Mouse (Mus musculus) intestine, embryonic 15.5 days (tissue): ENCODE measurements around the gene Acad12. TPM values are rescaled to one million over a fixed set of nuclear protein-coding genes. Genes with fewer than 3 reads are reported as not detected.

Source experiments
- ATAC-seq: fragments of 200-750 bp; cut with Nextera tagmentation; 2 replicates; pipeline ENCODE4 v1.8.0; 2017; ENCODE audit warnings: moderate TSS enrichment, moderate library complexity
- H3K27ac ChIP-seq: fragments of 300-500 bp; sonication (generic); 2 replicates; pipeline ENCODE4 v1.5.1; 2015; ENCODE audit warnings: mild to moderate bottlenecking, inconsistent platforms
- H3K27me3 ChIP-seq: fragments of 300-500 bp; sonication (generic); replicated peaks from 2 replicates; pipeline ENCODE4 v1.6.1; 2015; ENCODE audit warnings: inconsistent platforms
- H3K36me3 ChIP-seq: fragments of 300-500 bp; sonication (generic); 2 replicates; pipeline ENCODE4 v1.6.1; 2015; ENCODE audit warnings: inconsistent platforms
- H3K4me1 ChIP-seq: fragments of 300-500 bp; sonication (generic); replicated peaks from 2 replicates; pipeline ENCODE4 v1.6.1; 2015; ENCODE audit warnings: inconsistent platforms
- H3K4me2 ChIP-seq: fragments of 300-500 bp; sonication (generic); replicated peaks from 2 replicates; pipeline ENCODE4 v1.6.1; 2015; ENCODE audit warnings: mild to moderate bottlenecking, inconsistent platforms
- H3K4me3 ChIP-seq: fragments of 300-500 bp; sonication (generic); replicated peaks from 2 replicates; pipeline ENCODE4 v1.5.1; 2015; ENCODE audit warnings: inconsistent platforms
- H3K9ac ChIP-seq: fragments of 300-500 bp; sonication (generic); 2 replicates; pipeline ENCODE4 v1.6.1; 2015; ENCODE audit warnings: inconsistent platforms
- H3K9me3 ChIP-seq: fragments of 300-500 bp; sonication (generic); 2 replicates; pipeline ENCODE4 v1.6.1; 2016; ENCODE audit warnings: inconsistent platforms
- WGBS: fragments of 180-500 bp; shearing (Covaris S2); methylation state at CpG from one replicate; pipeline ENCODE4 v1.1.7; 2015; 5-methylcytosine and 5-hydroxymethylcytosine counted together
- polyA plus RNA-seq: library from polyadenylated mRNA; unstranded; fragments of >200 nt; fragmentation: Nextera tagmentation; extraction: Ambion mirVana; gene quantifications from 2 replicates; pipeline ENCODE4 v1.2.1, GENCODE M21; 2015

Acad12 gene
- polyA plus RNA-seq, 1 experiment from 2014 or later = 3.1 TPM

GRCm38 (mm10) chr5:121592064-121592815 lies 26.5 kb downstream of the Acad12 start:
- H3K4me1 ChIP-seq = peaks cover 16% of the 10 kb centered on the region
- H3K36me3 ChIP-seq = no peaks in the 10 kb centered on the region
- no peaks in the 10 kb centered on the region for H3K27me3 ChIP-seq
- no peaks in the 10 kb centered on the region for H3K9me3 ChIP-seq
- no peak overlapping the region for H3K27ac ChIP-seq
- H3K4me3 ChIP-seq = peak overlapping the region; percentile 84
- WGBS = 64% methylated on average over 11 of the region's 11 CpGs
- H3K4me2 ChIP-seq = peak overlapping the region; percentile 89
- ATAC-seq = no peak
- peak overlapping the region; percentile 90; the same call in 1 of the 2 replicates for H3K9ac ChIP-seq

GRCm38 (mm10) chr5:121591417-121592063 lies 27.2 kb downstream of the Acad12 start:
- Histone ChIP-seq H3K9me3 (no peaks in the 10 kb centered on the region), H3K27ac (no peak overlapping the region), H3K4me2 (peak overlapping the region; percentile 89; the same call in 1 of the 2 replicates), H3K27me3 (no peaks in the 10 kb centered on the region), H3K4me1 (peaks cover 20% of the 10 kb centered on the region), H3K4me3 (no peak overlapping the region), H3K9ac (no peak overlapping the region), H3K36me3 (no peaks in the 10 kb centered on the region)
- WGBS = 68% methylated on average over 11 of the region's 11 CpGs
- ATAC-seq = no peak

GRCm38 (mm10) chr5:121589928-121590327 lies 28.8 kb downstream of the Acad12 start:
- H3K4me2 ChIP-seq = no peak overlapping the region
- H3K9me3 ChIP-seq = no peaks in the 10 kb centered on the region
- no peak overlapping the region for H3K4me3 ChIP-seq
- no peaks in the 10 kb centered on the region for H3K36me3 ChIP-seq
- ATAC-seq = no peak
- peaks cover 20% of the 10 kb centered on the region for H3K4me1 ChIP-seq
- no peaks in the 10 kb centered on the region for H3K27me3 ChIP-seq
- H3K9ac ChIP-seq = no peak overlapping the region
- WGBS = 90% methylated on average over 6 of the region's 6 CpGs
- no peak overlapping the region for H3K27ac ChIP-seq

- Histone ChIP-seq H3K9me3 (no peaks in the 10 kb centered on the region), H3K4me3 (no peak overlapping the region), H3K27ac (peak overlapping the region; percentile 67), H3K4me1 (peaks cover 14% of the 10 kb centered on the region), H3K27me3 (no peaks in the 10 kb centered on the region), H3K4me2 (no peak overlapping the region; the same call in 1 of the 2 replicates), H3K36me3 (no peaks in the 10 kb centered on the region), H3K9ac (no peak overlapping the region)
- WGBS = 44% methylated on average over 6 of the region's 6 CpGs
- no peak for ATAC-seq
Measured at GRCm38 (mm10) chr5:121586400-121587039, 32.2 kb downstream of the Acad12 start.

- peak overlapping the region; percentile 67 for H3K27ac ChIP-seq
- H3K36me3 ChIP-seq = no peaks in the 10 kb centered on the region
- WGBS = 91% methylated on average over 5 of the region's 5 CpGs
- H3K9ac ChIP-seq = no peak overlapping the region
- no peak for ATAC-seq
- H3K4me2 ChIP-seq = no peak overlapping the region
- H3K27me3 ChIP-seq = no peaks in the 10 kb centered on the region
- H3K9me3 ChIP-seq = no peaks in the 10 kb centered on the region
- no peak overlapping the region for H3K4me3 ChIP-seq
- peaks cover 14% of the 10 kb centered on the region for H3K4me1 ChIP-seq
Measured at GRCm38 (mm10) chr5:121585699-121586098, 33.0 kb downstream of the Acad12 start.

- no peak overlapping the region for H3K4me3 ChIP-seq
- no peak overlapping the region for H3K27ac ChIP-seq
- no peaks in the 10 kb centered on the region for H3K9me3 ChIP-seq
- WGBS = 94% methylated on average over 10 of the region's 10 CpGs
- no peak for ATAC-seq
- H3K4me1 ChIP-seq = peaks cover 14% of the 10 kb centered on the region
- H3K9ac ChIP-seq = no peak overlapping the region
- H3K4me2 ChIP-seq = no peak overlapping the region
- H3K27me3 ChIP-seq = no peaks in the 10 kb centered on the region
- no peaks in the 10 kb centered on the region for H3K36me3 ChIP-seq
Measured at GRCm38 (mm10) chr5:121585005-121585404, 33.7 kb downstream of the Acad12 start.

GRCm38 (mm10) chr5:121583765-121584501 lies 34.8 kb downstream of the Acad12 start:
- H3K4me3 ChIP-seq = no peak overlapping the region
- H3K27me3 ChIP-seq = no peaks in the 10 kb centered on the region
- ATAC-seq = peak; percentile 95
- H3K27ac ChIP-seq = peak overlapping the region; percentile 64
- peaks cover 9% of the 10 kb centered on the region for H3K36me3 ChIP-seq
- no peaks in the 10 kb centered on the region for H3K9me3 ChIP-seq
- peaks cover 14% of the 10 kb centered on the region for H3K4me1 ChIP-seq
- 0 out of 2 replicates have a peak overlapping the region, but pooled peaks have one; percentile 3 for H3K4me2 ChIP-seq
- whole genome bisulfite sequencing = 38% methylated on average over 12 of the region's 12 CpGs
- H3K9ac ChIP-seq = no peak overlapping the region

- Histone ChIP-seq H3K4me2 (no peak overlapping the region), H3K9ac (no peak overlapping the region), H3K27me3 (no peaks in the 10 kb centered on the region), H3K4me3 (no peak overlapping the region), H3K4me1 (peaks cover 12% of the 10 kb centered on the region), H3K9me3 (no peaks in the 10 kb centered on the region), H3K36me3 (peaks cover 9% of the 10 kb centered on the region), H3K27ac (no peak overlapping the region)
- WGBS = 92% methylated on average over 8 of the region's 8 CpGs
- no peak for ATAC-seq
Measured at GRCm38 (mm10) chr5:121581945-121582344, 36.8 kb downstream of the Acad12 start.

GRCm38 (mm10) chr5:121576927-121577488 lies 41.7 kb downstream of the Acad12 start:
- no peaks in the 10 kb centered on the region for H3K27me3 ChIP-seq
- ATAC-seq = no peak
- peaks cover 23% of the 10 kb centered on the region for H3K36me3 ChIP-seq
- no peak overlapping the region for H3K4me2 ChIP-seq
- 87% methylated on average over 11 of the region's 11 CpGs for WGBS
- H3K4me3 ChIP-seq = no peak overlapping the region
- no peak overlapping the region for H3K27ac ChIP-seq
- H3K9me3 ChIP-seq = no peaks in the 10 kb centered on the region
- H3K9ac ChIP-seq = no peak overlapping the region
- H3K4me1 ChIP-seq = no peaks in the 10 kb centered on the region

GRCm38 (mm10) chr5:121575867-121576266 lies 42.9 kb downstream of the Acad12 start:
- ATAC-seq = no peak
- Histone ChIP-seq H3K4me1 (no peaks in the 10 kb centered on the region), H3K36me3 (peaks cover 23% of the 10 kb centered on the region), H3K4me2 (no peak overlapping the region), H3K27ac (no peak overlapping the region), H3K4me3 (no peak overlapping the region), H3K9me3 (no peaks in the 10 kb centered on the region), H3K9ac (no peak overlapping the region), H3K27me3 (no peaks in the 10 kb centered on the region)
- 95% methylated on average over 11 of the region's 11 CpGs for WGBS

- 88% methylated on average over 13 of the region's 13 CpGs for WGBS
- no peak overlapping the region for H3K27ac ChIP-seq
- H3K4me1 ChIP-seq = no peaks in the 10 kb centered on the region
- H3K9ac ChIP-seq = no peak overlapping the region
- H3K4me2 ChIP-seq = no peak overlapping the region
- no peaks in the 10 kb centered on the region for H3K9me3 ChIP-seq
- H3K4me3 ChIP-seq = no peak overlapping the region
- no peaks in the 10 kb centered on the region for H3K27me3 ChIP-seq
- ATAC-seq = no peak
- peaks cover 20% of the 10 kb centered on the region for H3K36me3 ChIP-seq
Measured at GRCm38 (mm10) chr5:121574145-121574544, 44.6 kb downstream of the Acad12 start.
